Mouse (Mus musculus): ENCODE data around the gene Sqor. TPM values are rescaled to one million over a fixed set of nuclear protein-coding genes. Genes with fewer than 3 reads are reported as not detected.

The Sqor gene
- polyA plus RNA-seq, 1 experiment from 2014 or later: 3.2 TPM

DNA sequence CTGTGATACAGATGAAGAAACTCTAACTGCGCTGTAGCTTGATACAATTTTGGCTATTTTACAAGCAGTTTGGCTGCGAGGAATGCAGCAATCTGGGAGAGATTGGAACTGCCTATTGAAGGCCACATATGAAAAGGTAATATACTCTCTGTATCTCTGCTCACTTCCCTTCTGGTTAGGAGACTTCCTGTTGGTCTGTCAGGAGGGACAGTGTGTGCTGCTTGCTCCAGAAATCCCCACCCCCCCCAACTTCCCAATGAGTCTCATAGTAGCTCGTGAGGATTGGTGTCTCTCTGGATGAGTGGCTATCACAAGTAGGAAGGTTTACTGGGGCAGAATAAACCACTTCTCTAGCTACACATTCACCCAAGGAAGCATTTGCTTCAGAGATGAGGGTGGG, 2.0 kb upstream of the Sqor start:
- Histone ChIP-seq H3K9me3 (replicated peaks) (no peaks in the 10 kb centered on the region), H3K4me3 (replicated peaks) (no peak overlapping the region), H3K9ac (replicated peaks) (no peak overlapping the region), H3K4me1 (peaks cover 9% of the 10 kb centered on the region), H3K27me3 (replicated peaks) (peaks cover 37% of the 10 kb centered on the region), H3K4me2 (no peak overlapping the region), H3K36me3 (no peaks in the 10 kb centered on the region), H3K27ac (replicated peaks) (no peak overlapping the region)
- 73% methylated on average over 3 of the region's 3 CpGs for WGBS
- ATAC-seq (ENCODE audit: low FRiP score): no peak

DNA sequence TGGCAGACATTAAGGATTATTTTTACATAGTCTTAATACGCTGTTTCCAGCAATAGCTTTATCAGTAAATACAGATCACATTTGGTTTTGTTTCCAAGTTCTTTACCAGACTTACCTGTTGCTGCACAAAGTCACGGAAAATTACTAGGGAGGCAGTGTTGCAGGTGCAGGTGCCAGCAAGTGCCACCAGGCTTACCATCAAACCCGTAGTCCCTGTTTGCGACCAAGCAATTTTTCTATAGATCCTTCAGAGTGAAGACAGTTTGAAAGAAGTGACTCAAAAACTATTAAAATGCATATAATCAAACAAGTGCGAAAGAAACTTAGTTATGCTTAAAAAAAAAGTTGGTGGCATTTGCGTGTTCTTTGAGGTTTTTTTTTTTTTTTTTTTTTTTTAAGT, 511 bp upstream of the Sqor start:
- Histone ChIP-seq H3K27ac (replicated peaks) (no peak overlapping the region), H3K4me2 (peak overlapping the region; percentile 78; the same call in 1 of the 2 replicates), H3K9ac (replicated peaks) (no peak overlapping the region), H3K9me3 (replicated peaks) (no peaks in the 10 kb centered on the region), H3K27me3 (replicated peaks) (peaks cover 37% of the 10 kb centered on the region), H3K4me1 (peaks cover 9% of the 10 kb centered on the region), H3K4me3 (replicated peaks) (no peak overlapping the region), H3K36me3 (no peaks in the 10 kb centered on the region)
- ATAC-seq (ENCODE audit: low FRiP score): no peak
- 57% methylated on average over 6 of the region's 6 CpGs for WGBS

DNA sequence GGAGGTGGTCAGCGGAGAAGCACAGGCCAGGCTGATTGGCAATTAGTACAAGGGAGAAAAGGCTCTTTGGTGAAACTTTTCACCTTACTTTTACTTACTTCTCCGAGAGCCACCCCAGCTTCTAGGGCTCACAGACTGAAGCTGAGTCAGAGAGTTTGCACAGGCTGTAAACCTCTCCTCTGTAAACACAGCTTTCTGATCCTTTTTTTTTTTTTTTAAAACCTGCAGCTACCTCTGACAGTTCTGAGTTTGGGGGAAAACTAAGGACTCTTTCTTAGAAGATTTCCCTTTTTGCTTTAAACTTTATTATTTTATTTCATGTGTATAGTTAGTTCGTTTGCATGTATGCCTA, 733 bp downstream of the Sqor start:
- H3K4me2 ChIP-seq: peak overlapping the region; percentile 78
- H3K9me3 ChIP-seq (replicated peaks): no peaks in the 10 kb centered on the region
- H3K27ac ChIP-seq (replicated peaks): no peak overlapping the region
- H3K4me1 ChIP-seq: peaks cover 9% of the 10 kb centered on the region
- no peak for ATAC-seq (ENCODE audit: low FRiP score)
- H3K36me3 ChIP-seq: no peaks in the 10 kb centered on the region
- peaks cover 37% of the 10 kb centered on the region for H3K27me3 ChIP-seq (replicated peaks)
- 32% methylated on average over 3 of the region's 3 CpGs for WGBS
- peak overlapping the region; percentile 41 for H3K4me3 ChIP-seq (replicated peaks)
- H3K9ac ChIP-seq (replicated peaks): peak overlapping the region; percentile 27; the same call in 1 of the 2 replicates

DNA sequence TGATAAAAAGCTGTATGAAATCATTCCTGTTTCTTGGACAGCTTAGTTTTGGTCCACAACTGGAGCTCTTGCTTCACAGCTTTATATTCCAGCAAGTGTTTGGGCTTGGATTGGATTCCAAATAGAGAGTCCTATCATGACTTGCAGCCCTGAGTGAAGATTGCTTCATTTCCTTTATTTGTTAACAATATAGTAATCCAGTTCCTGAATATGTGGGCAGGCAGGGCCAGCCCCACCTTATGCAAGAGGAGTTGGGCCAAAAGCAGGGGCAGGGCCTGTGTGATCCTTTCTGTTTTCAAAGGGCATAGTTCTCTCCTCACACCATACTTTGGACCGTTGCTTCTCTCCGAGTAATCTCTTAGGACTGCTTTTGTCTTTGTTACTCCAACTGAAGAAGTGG, 6.0 kb downstream of the Sqor start:
- no peak overlapping the region for H3K4me2 ChIP-seq
- no peaks in the 10 kb centered on the region for H3K36me3 ChIP-seq
- H3K27me3 ChIP-seq (replicated peaks): peaks cover 10% of the 10 kb centered on the region
- H3K9ac ChIP-seq (replicated peaks): no peak overlapping the region
- no peaks in the 10 kb centered on the region for H3K4me1 ChIP-seq
- no peak overlapping the region for H3K4me3 ChIP-seq (replicated peaks)
- 86% methylated on average over 2 of the region's 2 CpGs for WGBS
- no peaks in the 10 kb centered on the region for H3K9me3 ChIP-seq (replicated peaks)
- H3K27ac ChIP-seq (replicated peaks): no peak overlapping the region
- no peak for ATAC-seq (ENCODE audit: low FRiP score)

DNA sequence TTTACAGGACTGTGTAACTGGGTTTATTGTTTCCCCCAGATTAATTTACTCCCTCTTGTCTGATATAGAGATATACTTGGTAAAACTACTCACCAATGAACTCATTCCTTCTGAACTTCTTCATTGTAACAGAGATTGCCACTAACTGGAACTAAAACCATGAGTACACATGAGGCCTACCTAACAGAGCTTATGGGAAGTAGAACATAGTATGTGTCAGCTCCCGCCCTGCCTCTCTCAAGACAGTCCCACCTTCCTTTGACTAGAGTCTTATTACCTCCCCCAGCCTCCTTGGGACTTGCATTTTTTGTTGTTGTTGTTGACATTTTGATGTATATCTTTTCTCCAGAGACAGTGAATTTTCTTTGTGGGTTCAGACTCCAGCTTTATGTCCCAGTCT, 7.9 kb downstream of the Sqor start:
- H3K4me2 ChIP-seq: no peak overlapping the region
- no peak for ATAC-seq (ENCODE audit: low FRiP score)
- no peak overlapping the region for H3K27ac ChIP-seq (replicated peaks)
- no peaks in the 10 kb centered on the region for H3K4me1 ChIP-seq
- no peak overlapping the region for H3K4me3 ChIP-seq (replicated peaks)
- no peaks in the 10 kb centered on the region for H3K36me3 ChIP-seq
- no peak overlapping the region for H3K9ac ChIP-seq (replicated peaks)
- no peaks in the 10 kb centered on the region for H3K9me3 ChIP-seq (replicated peaks)
- peaks cover under 1% of the 10 kb centered on the region; the same call in 1 of the 2 replicates for H3K27me3 ChIP-seq (replicated peaks)
- 89% methylated on average over 1 of the region's 1 CpGs for WGBS

DNA sequence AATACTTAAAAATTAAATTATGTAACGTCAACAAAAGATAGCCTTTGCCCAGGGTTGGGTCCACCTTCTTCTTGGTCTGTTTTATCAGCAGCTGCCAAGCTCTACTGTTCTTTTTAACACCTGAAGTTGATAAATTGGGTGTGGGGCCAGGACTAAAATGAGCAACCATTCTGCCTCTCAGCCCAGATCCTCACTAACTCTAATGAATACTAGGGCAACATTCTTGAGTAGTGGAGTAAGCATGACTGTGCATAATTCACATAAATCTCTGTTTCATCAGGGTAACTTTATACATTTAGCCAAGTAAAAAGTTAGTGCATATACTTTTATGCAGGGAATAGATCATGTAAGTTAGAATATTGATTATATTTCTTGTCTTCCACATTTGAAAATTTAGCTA, 10.5 kb downstream of the Sqor start:
- no peaks in the 10 kb centered on the region for H3K9me3 ChIP-seq (replicated peaks)
- no peak overlapping the region for H3K9ac ChIP-seq (replicated peaks)
- H3K4me3 ChIP-seq (replicated peaks): no peak overlapping the region
- no peak overlapping the region for H3K4me2 ChIP-seq
- ATAC-seq (ENCODE audit: low FRiP score): no peak
- H3K4me1 ChIP-seq: no peaks in the 10 kb centered on the region
- H3K27me3 ChIP-seq (replicated peaks): no peaks in the 10 kb centered on the region
- H3K36me3 ChIP-seq: no peaks in the 10 kb centered on the region
- WGBS: 86% methylated on average over 1 of the region's 1 CpGs
- H3K27ac ChIP-seq (replicated peaks): no peak overlapping the region

DNA sequence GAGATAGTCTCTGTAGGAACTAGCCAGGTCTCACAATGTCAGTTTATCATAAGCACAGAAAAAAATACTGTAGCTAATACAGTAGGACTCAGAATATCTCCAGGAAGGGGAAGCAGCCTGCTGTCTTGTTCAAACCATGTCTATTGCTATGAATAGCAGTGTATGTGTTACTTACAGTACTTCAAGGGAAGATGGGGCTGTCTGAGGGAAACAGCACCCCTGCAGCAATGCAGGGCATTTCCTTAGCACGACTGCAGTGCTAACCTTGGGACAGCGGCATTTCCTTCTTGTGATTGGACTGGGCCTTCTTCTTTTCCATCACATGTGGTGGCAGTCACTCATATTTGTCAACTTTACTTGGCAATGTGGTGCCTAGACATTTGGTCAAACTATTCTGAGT, 11.8 kb downstream of the Sqor start:
- no peak overlapping the region for H3K4me3 ChIP-seq (replicated peaks)
- 77% methylated on average over 2 of the region's 2 CpGs for WGBS

DNA sequence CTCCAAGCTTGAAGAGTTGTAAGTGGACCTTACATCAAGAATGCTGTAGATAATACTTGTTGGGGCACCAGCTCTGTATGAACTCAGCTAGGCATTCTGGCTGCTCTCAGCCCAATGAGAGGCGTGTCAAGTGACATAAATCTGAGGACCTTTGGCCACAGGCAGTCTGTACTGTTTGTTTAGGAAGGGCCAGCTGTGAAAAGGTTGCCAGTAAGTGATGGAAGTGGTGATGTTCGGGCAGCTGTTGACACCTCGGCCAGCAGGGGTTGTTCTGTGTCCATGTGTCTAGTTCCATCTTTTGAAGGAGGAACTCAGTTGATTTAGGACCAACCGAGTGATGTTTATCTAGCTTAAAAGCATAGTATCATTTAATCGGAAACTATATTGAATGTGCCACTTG, 14.9 kb downstream of the Sqor start:
- 60% methylated on average over 5 of the region's 5 CpGs for WGBS

More for the DNA sequence above, 11.8 kb downstream of the Sqor start:
- Histone ChIP-seq H3K27me3 (replicated peaks) (no peaks in the 10 kb centered on the region), H3K9ac (replicated peaks) (no peak overlapping the region), H3K27ac (replicated peaks) (no peak overlapping the region), H3K36me3 (no peaks in the 10 kb centered on the region), H3K4me1 (no peaks in the 10 kb centered on the region), H3K9me3 (replicated peaks) (no peaks in the 10 kb centered on the region), H3K4me2 (no peak overlapping the region)
- ATAC-seq (ENCODE audit: low FRiP score): no peak

DNA sequence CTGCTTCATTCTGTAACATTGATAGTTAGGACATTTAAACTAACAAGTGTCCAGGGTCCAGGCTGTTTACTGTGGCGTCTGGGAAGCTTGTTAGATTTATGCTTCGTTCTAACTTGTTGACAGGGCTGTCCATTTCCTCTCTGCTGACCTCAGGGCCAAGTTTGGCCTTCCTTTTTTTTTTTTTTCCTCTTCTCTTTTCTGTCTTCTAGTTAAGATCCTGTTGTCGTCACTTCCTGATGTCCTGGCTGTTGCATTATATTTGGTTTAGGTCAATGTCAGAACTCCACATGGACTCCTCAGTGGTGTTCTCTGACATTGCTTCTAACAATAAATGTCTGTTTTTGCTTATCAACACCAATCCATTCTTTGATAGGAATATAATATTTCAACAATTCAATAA, 15.4 kb downstream of the Sqor start:
- Histone ChIP-seq H3K9me3 (replicated peaks) (no peaks in the 10 kb centered on the region), H3K4me2 (no peak overlapping the region), H3K36me3 (no peaks in the 10 kb centered on the region), H3K4me3 (replicated peaks) (no peak overlapping the region), H3K9ac (replicated peaks) (no peak overlapping the region), H3K27ac (replicated peaks) (no peak overlapping the region), H3K27me3 (replicated peaks) (no peaks in the 10 kb centered on the region), H3K4me1 (no peaks in the 10 kb centered on the region)
- ATAC-seq (ENCODE audit: low FRiP score): no peak
- 76% methylated on average over 3 of the region's 3 CpGs for WGBS

More for the DNA sequence above, 14.9 kb downstream of the Sqor start:
- Histone ChIP-seq H3K4me1 (no peaks in the 10 kb centered on the region), H3K4me3 (replicated peaks) (no peak overlapping the region), H3K27ac (replicated peaks) (no peak overlapping the region), H3K36me3 (no peaks in the 10 kb centered on the region), H3K27me3 (replicated peaks) (no peaks in the 10 kb centered on the region), H3K4me2 (no peak overlapping the region), H3K9ac (replicated peaks) (no peak overlapping the region), H3K9me3 (replicated peaks) (no peaks in the 10 kb centered on the region)
- ATAC-seq (ENCODE audit: low FRiP score): no peak

DNA sequence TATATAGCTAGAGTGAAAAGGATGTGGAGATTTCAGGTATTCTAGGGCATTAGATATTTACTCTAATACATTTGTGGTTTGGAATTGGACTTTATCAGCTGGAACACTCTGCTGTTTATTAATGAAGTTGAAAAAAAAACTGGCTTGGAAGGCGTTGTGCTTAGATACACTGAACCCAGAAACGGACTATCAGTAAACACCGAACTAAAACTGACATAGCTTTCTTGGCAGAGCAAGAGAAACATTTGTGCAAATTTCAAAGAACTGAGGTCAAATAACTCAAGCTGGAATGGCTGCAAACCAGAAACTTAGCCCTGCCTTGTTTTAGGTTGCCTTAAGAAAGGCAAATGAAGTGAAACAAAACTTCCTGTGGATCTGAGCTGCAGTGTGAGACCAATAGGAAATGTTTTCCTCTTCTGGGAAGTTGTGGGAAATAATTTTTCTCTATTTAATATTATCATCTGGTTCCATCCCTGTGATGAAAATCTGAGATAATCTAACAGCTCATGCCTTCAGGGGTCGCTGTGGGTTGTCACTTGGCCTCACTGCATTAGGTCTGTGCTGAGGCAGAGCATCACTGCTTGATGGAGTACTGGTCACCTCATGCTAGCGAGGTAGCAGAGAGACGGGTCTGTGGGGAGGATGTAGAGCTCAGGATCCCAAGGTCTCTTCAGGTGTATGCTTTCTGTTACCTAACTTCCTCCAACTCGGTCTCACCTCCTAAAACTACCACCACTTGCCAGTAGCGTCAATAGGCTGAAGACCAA, 16.7 kb downstream of the Sqor start:
- no peak overlapping the region for H3K9ac ChIP-seq (replicated peaks)
- no peak overlapping the region for H3K4me3 ChIP-seq (replicated peaks)
- H3K27me3 ChIP-seq (replicated peaks): no peaks in the 10 kb centered on the region
- H3K27ac ChIP-seq (replicated peaks): no peak overlapping the region
- no peaks in the 10 kb centered on the region for H3K9me3 ChIP-seq (replicated peaks)
- H3K36me3 ChIP-seq: no peaks in the 10 kb centered on the region
- no peaks in the 10 kb centered on the region for H3K4me1 ChIP-seq
- WGBS: 77% methylated on average over 8 of the region's 8 CpGs
- H3K4me2 ChIP-seq: no peak overlapping the region
- no peak for ATAC-seq (ENCODE audit: low FRiP score)

DNA sequence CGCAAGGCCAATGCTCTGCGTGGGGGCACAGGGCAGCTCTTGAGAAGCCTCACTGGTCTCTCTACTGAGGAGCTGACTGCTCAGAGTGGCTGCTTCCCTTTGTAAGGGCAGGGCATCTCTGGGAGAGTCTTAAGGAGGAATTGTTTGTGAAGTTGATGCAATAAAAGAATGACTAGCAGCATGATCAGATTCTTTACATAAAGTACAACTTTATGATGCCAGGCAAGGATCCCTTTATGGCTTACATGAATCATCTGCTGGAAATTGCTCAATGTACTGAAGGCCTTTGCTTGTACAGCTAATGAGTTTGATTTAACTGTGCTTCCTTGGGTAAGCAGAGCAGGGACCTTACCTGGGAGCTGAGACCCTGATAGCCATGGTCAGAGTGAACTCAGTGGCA, 18.7 kb downstream of the Sqor start:
- Histone ChIP-seq H3K9me3 (replicated peaks) (no peaks in the 10 kb centered on the region), H3K27me3 (replicated peaks) (no peaks in the 10 kb centered on the region), H3K27ac (replicated peaks) (no peak overlapping the region), H3K36me3 (no peaks in the 10 kb centered on the region), H3K4me1 (no peaks in the 10 kb centered on the region), H3K4me2 (no peak overlapping the region), H3K9ac (replicated peaks) (no peak overlapping the region), H3K4me3 (replicated peaks) (no peak overlapping the region)
- ATAC-seq (ENCODE audit: low FRiP score): no peak
- WGBS: 85% methylated on average over 2 of the region's 2 CpGs

DNA sequence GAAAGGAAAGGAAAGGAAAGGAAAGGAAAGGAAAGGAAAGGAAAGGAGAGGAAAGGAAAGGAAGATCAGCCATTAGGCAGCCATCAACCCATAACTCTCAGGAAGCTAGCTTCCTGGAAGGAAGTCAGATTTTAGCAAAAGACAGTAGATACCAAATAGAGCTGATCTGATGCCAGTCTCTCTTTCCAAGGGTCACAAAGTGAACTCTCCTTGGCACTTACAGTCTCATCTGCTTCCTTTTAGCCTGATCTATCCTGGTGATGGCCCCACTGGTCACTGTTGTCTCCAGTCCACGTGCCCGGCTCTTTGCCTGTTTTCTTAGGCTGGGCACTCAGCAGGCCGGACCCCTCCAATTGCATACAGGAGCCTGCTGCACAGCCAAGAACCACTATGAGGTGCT, 19.7 kb downstream of the Sqor start:
- H3K4me2 ChIP-seq: no peak overlapping the region
- H3K27me3 ChIP-seq (replicated peaks): no peaks in the 10 kb centered on the region
- WGBS: 90% methylated on average over 3 of the region's 3 CpGs
- no peak for ATAC-seq (ENCODE audit: low FRiP score)
- H3K27ac ChIP-seq (replicated peaks): no peak overlapping the region
- no peaks in the 10 kb centered on the region for H3K36me3 ChIP-seq
- no peak overlapping the region for H3K4me3 ChIP-seq (replicated peaks)
- no peaks in the 10 kb centered on the region for H3K4me1 ChIP-seq
- H3K9me3 ChIP-seq (replicated peaks): no peaks in the 10 kb centered on the region
- no peak overlapping the region for H3K9ac ChIP-seq (replicated peaks)

All from neural tube, embryonic 15.5 days (tissue).